Mouse (Mus musculus): ENCODE measurements at regions not wholly inside any gene's neighbourhood (a gene's known extent, or its start where the extent isn't known, plus 50 kb on each side); places are given as distances from the start of the nearest gene placed in this dataset.
A peak's percentile ranks its signal among the peaks of the same experiment; 100 is the strongest.

GRCm38 (mm10) chr17:16926200-16926599 lies 137.7 kb upstream of the Zfp960 start:
- H3K4me3 ChIP-seq (ENCODE audit: control insufficient read depth in 1 of 2, insufficient read depth in 1 of 2, low read depth in 2 of 2, low read length in 2 of 2) = no peak overlapping the region
- DNase-seq (ENCODE audit: low read depth, low spot score) = peak; percentile 21
- H3K36me3 ChIP-seq (ENCODE audit: control insufficient read depth in 1 of 2, insufficient read depth in 2 of 2, low read length in 2 of 2) = no peaks in the 10 kb centered on the region
- no peaks in the 10 kb centered on the region for H3K4me1 ChIP-seq (ENCODE audit: control insufficient read depth in 1 of 2, insufficient read depth in 2 of 2, low read length in 2 of 2)
- no peak overlapping the region for H3K27ac ChIP-seq (ENCODE audit: control insufficient read depth, low read depth, low read length)
- TF ChIP-seq TAL1 (IDR thresholded peaks at IDR 0.05; ENCODE audit: low read length) (no peak), HCFC1 (IDR thresholded peaks at IDR 0.05; ENCODE audit: low read depth, low read length) (no peak), GATA1 (IDR thresholded peaks at IDR 0.05; ENCODE audit: low read depth, low read length) (no peak), TBP (IDR thresholded peaks at IDR 0.05; ENCODE audit: low read depth, low read length) (no peak), MXI1 (IDR thresholded peaks at IDR 0.05; ENCODE audit: low read depth, low read length) (no peak), E2F4 (IDR thresholded peaks at IDR 0.05; ENCODE audit: borderline replicate concordance, low read depth, low read length) (no peak), RAD21 (IDR thresholded peaks at IDR 0.05; ENCODE audit: low read depth, low read length) (peak; percentile 64), JUND (IDR thresholded peaks at IDR 0.05; ENCODE audit: low read depth, low read length) (no peak), CTCF (IDR thresholded peaks at IDR 0.05 in 2 of 3, conservative IDR thresholded peaks at IDR 0.05 in 1 of 3; ENCODE audit: control insufficient read depth in 1 of 3, insufficient read depth in 1 of 3, low read depth in 2 of 3, low read length in 3 of 3, poor library complexity in 1 of 3, severe bottlenecking in 1 of 3) (peak in 2 of 3 experiments; percentile 12 to 48; a peak in 3 of 6 replicates), ZC3H11A (IDR thresholded peaks at IDR 0.05; ENCODE audit: low read depth, low read length) (no peak), SIN3A (IDR thresholded peaks at IDR 0.05; ENCODE audit: low read length) (no peak), SMC3 (IDR thresholded peaks at IDR 0.05; ENCODE audit: low read depth, low read length) (peak; percentile 46), CHD2 (IDR thresholded peaks at IDR 0.05; ENCODE audit: low read length) (no peak), TCF12 (IDR thresholded peaks at IDR 0.05; ENCODE audit: low read depth, low read length) (no peak), ZMIZ1 (IDR thresholded peaks at IDR 0.05; ENCODE audit: low read depth, low read length) (no peak), NRF1 (IDR thresholded peaks at IDR 0.05; ENCODE audit: insufficient read depth, low read depth, low read length, poor library complexity, severe bottlenecking) (no peak), MAZ (IDR thresholded peaks at IDR 0.05; ENCODE audit: low read depth, low read length) (no peak), USF1 (IDR thresholded peaks at IDR 0.05; ENCODE audit: low read depth, low read length) (no peak), MAX (IDR thresholded peaks at IDR 0.05; ENCODE audit: low read length) (no peak), GABPA (IDR thresholded peaks at IDR 0.05; ENCODE audit: low read depth, low read length) (no peak), POLR2A (IDR thresholded peaks at IDR 0.05; ENCODE audit: control insufficient read depth in 1 of 2, insufficient read depth in 1 of 2, low read depth in 1 of 2, low read length in 2 of 2, poor library complexity in 1 of 2) (no peak), MEF2A (IDR thresholded peaks at IDR 0.05; ENCODE audit: extremely low read depth, insufficient replicate concordance, low read depth, low read length, poor library complexity, severe bottlenecking) (no peak), MYB (IDR thresholded peaks at IDR 0.05; ENCODE audit: low read depth, low read length) (no peak), ELF1 (IDR thresholded peaks at IDR 0.05; ENCODE audit: low read depth, low read length) (no peak), NELFE (IDR thresholded peaks at IDR 0.05; ENCODE audit: low read depth, low read length) (no peak)
- H3K9ac ChIP-seq (ENCODE audit: control insufficient read depth, low read depth, low read length, poor library complexity, severe bottlenecking) = no peak overlapping the region
- H3K27me3 ChIP-seq (ENCODE audit: control insufficient read depth in 1 of 2, insufficient read depth in 2 of 2, low read length in 2 of 2) = no peaks in the 10 kb centered on the region
- no peaks in the 10 kb centered on the region for H3K79me2 ChIP-seq (ENCODE audit: control insufficient read depth, insufficient read depth, low read length, poor library complexity)
- H3K9me3 ChIP-seq (replicated peaks; ENCODE audit: insufficient read depth, low read length) = no peaks in the 10 kb centered on the region

Data from MEL (cell line).